Mouse (Mus musculus): ENCODE measurements around the gene Il6ra.

- TF ChIP-seq CTCF (IDR thresholded peaks at IDR 0.05; ENCODE audit: extremely low read depth, insufficient read depth, low read length) (no peak), POLR2A (IDR thresholded peaks at IDR 0.05; ENCODE audit: extremely low read depth, insufficient read depth, low read length) (no peak)
Observed at GRCm38 (mm10) chr3:89826295-89826694, 86.7 kb downstream of the Il6ra start.
